Mouse (Mus musculus): Measurements from ENCODE around the gene Sez6l2.

DNA sequence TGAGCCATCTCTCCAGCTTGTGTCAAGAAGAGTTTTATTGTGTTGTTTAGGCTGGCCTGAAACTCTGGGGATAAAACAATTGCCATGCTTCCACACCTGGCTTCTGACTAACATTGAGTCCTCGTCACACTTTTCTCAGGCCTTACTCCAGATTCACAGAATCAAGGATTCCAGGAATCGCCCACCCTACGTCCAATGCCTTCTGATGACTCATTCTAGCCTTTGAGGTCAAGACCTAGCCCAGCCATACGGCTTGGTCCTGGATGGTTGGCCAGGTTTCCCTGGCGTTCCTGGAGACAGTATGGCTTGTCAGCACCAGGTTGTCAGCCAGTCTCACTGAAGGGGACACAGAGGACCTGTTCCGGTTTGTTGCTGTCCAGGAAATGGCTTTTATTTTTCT lies 62.0 kb downstream of the Sez6l2 start:
- TF ChIP-seq POLR2A (IDR thresholded peaks at IDR 0.05; ENCODE audit: borderline replicate concordance, extremely low read depth, insufficient read depth, insufficient read length, poor library complexity, severe bottlenecking): no peak
- no peak for TF ChIP-seq CTCF (IDR thresholded peaks at IDR 0.05; ENCODE audit: borderline replicate concordance, extremely low read depth, insufficient read depth, insufficient read length)

Data from brain, embryonic 14.5 days (tissue).